7 mouse cellular contexts compared by ENCODE assay signal in the genomic region with DNA sequence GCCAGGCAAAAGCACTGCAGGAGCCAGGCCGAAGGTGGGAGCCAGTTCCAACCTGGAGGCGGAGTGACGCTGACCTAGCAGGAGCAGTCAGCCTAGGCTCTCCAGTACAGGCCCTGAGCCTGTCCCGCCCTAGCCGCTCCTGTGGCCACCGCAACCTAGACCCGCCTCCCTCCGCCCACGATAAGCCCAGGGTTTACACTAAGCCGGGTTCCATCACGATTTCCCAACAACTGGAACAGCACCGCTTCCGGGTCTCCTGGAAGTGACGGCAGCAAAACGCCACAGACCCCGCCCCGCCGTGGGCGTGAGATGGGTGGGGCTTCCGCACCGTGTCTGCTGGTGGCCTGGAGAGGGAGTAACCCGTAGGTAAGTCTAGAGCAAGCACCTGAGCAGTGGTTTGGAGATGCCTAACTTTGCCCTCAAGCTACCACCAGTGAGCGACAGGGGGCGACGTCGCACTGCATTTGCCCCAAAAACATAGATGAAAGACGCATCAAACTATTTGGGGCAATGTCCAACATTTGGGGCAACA. TPM values are rescaled to one million over a fixed set of nuclear protein-coding genes. Genes with fewer than 3 reads are reported as not detected.
DNase-seq lines count a peak whose midpoint lies in the region; ATAC-seq lines count a peak whose summit lies in the region.

No protein-coding gene starts in this region.

- H3K4me3 ChIP-seq in intestine, embryonic 15.5 days (replicated peaks), result peak overlapping the region; percentile 73
- peak overlapping the region; percentile 92 for H3K4me3 ChIP-seq in midbrain, embryonic 10.5 days

- ATAC-seq in intestine, embryonic 15.5 days, result peak; percentile 92

- no peaks in the 10 kb centered on the region for H3K9me3 ChIP-seq in intestine, embryonic 15.5 days
- H3K9me3 ChIP-seq in midbrain, embryonic 10.5 days (replicated peaks), result no peaks in the 10 kb centered on the region

- peak overlapping the region; percentile 77 for H3K9ac ChIP-seq in intestine, embryonic 15.5 days

- peak overlapping the region; percentile 66 for H3K27ac ChIP-seq in intestine, embryonic 15.5 days
- H3K27ac ChIP-seq in midbrain, embryonic 10.5 days (replicated peaks), result peak overlapping the region; percentile 81

- intact Hi-C loops in gastrocnemius, postnatal 36 days (cut with DNase I), result loop anchor here (5.0 kb wide), 2 partner anchors 56 to 159 kb away; partner anchors contain the start of gene Snd1
- intact Hi-C loops in left cerebral cortex, postnatal 25 days (cut with DNase I), result loop anchor here (5.0 to 10.0 kb wide), 2 partner anchors 411 to 603 kb away; partner anchors contain the start of gene Lrrc4

- H3K4me1 ChIP-seq in intestine, embryonic 15.5 days (replicated peaks), result peaks cover 31% of the 10 kb centered on the region
- H3K4me1 ChIP-seq in midbrain, embryonic 10.5 days, result peaks cover 50% of the 10 kb centered on the region

- peaks cover 19% of the 10 kb centered on the region for H3K36me3 ChIP-seq in intestine, embryonic 15.5 days
- peaks cover 48% of the 10 kb centered on the region for H3K36me3 ChIP-seq in midbrain, embryonic 10.5 days

- DNase-seq in adrenal gland, adult 2 months, result peak; percentile 98
- DNase-seq in embryo, embryonic 11.5 days (ENCODE audit: low read depth, low spot score), result peak; percentile 83
- peak; percentile 95 for DNase-seq in gastrocnemius, postnatal 36 days
- DNase-seq in left cerebral cortex, postnatal 25 days (ENCODE audit: low spot score in 2 of 2), result peak; percentile 91 to 96
- DNase-seq in midbrain, embryonic 10.5 days (ENCODE audit: low spot score), result peak; percentile 89
- peak; percentile 88 for DNase-seq in right cerebral cortex, postnatal 4 days

- no peaks in the 10 kb centered on the region for H3K27me3 ChIP-seq in intestine, embryonic 15.5 days (replicated peaks)
- H3K27me3 ChIP-seq in midbrain, embryonic 10.5 days (ENCODE audit: low read depth, poor library complexity, severe bottlenecking), result no peaks in the 10 kb centered on the region

- peak overlapping the region; percentile 87 for H3K4me2 ChIP-seq in intestine, embryonic 15.5 days (replicated peaks)

- under 1% methylated on average over 27 of the region's 27 CpGs for whole genome bisulfite sequencing in intestine, embryonic 15.5 days
- WGBS in midbrain, embryonic 10.5 days, result under 1% methylated on average over 27 of the region's 27 CpGs

RNA-seq across cellular contexts. Expression of gene Arf5, which starts 1.8 kb away (rescaled TPM):
- total RNA-seq in adrenal gland, adult 2 months (2021), result 100 to 1,000 TPM; 155 to 158 TPM
- polyA plus RNA-seq in adrenal gland, adult 2 months (2012; rRNA removed), result 484 and 569 TPM in 2 replicates
- total RNA-seq in gastrocnemius, postnatal 36 days (2021), result 10 to 100 TPM; 74.6 to 77.3 TPM
- 267 and 282 TPM in 2 replicates for polyA plus RNA-seq in intestine, embryonic 15.5 days (2015; fragmentation: Nextera tagmentation; extraction: Ambion mirVana)
- 100 to 1,000 TPM; 295 to 301 TPM for total RNA-seq in left cerebral cortex, postnatal 25 days (2021)
- polyA plus RNA-seq in midbrain, embryonic 10.5 days (2016; fragmentation: Nextera tagmentation; extraction: Ambion mirVana), result 299 and 324 TPM in 2 replicates

RNA-seq across cellular contexts. Expression of gene Fscn3, which starts 6.1 kb away (rescaled TPM):
- not detected for total RNA-seq in adrenal gland, adult 2 months (2021)
- not detected in 2 replicates for polyA plus RNA-seq in adrenal gland, adult 2 months (2012; rRNA removed)
- not detected for total RNA-seq in gastrocnemius, postnatal 36 days (2021)
- not detected in 2 replicates for polyA plus RNA-seq in intestine, embryonic 15.5 days (2015; fragmentation: Nextera tagmentation; extraction: Ambion mirVana)
- not detected for total RNA-seq in left cerebral cortex, postnatal 25 days (2021)
- 0.06 TPM in 1 of 2 replicates, not detected in the other for polyA plus RNA-seq in midbrain, embryonic 10.5 days (2016; fragmentation: Nextera tagmentation; extraction: Ambion mirVana)

RNA-seq across cellular contexts. Expression of gene Gcc1, which starts 6.7 kb away (rescaled TPM):
- total RNA-seq in adrenal gland, adult 2 months (2021), result 10 to 100 TPM; 15.3 to 16.0 TPM
- polyA plus RNA-seq in adrenal gland, adult 2 months (2012; rRNA removed), result 5.7 TPM in 2 replicates
- 1 to 10 TPM; 4.8 to 5.9 TPM for total RNA-seq in gastrocnemius, postnatal 36 days (2021)
- 8.5 and 8.7 TPM in 2 replicates for polyA plus RNA-seq in intestine, embryonic 15.5 days (2015; fragmentation: Nextera tagmentation; extraction: Ambion mirVana)
- 10 to 100 TPM; 17.6 to 19.6 TPM for total RNA-seq in left cerebral cortex, postnatal 25 days (2021)
- 11.3 and 11.4 TPM in 2 replicates for polyA plus RNA-seq in midbrain, embryonic 10.5 days (2016; fragmentation: Nextera tagmentation; extraction: Ambion mirVana)

RNA-seq across cellular contexts. Expression of gene Zfp800, which starts 23.7 kb away (rescaled TPM):
- total RNA-seq in adrenal gland, adult 2 months (2021), result 10 to 100 TPM; 18.8 to 40.5 TPM
- polyA plus RNA-seq in adrenal gland, adult 2 months (2012; rRNA removed), result 5.2 and 8.3 TPM in 2 replicates
- 1 to 10 TPM; 5.7 to 5.9 TPM for total RNA-seq in gastrocnemius, postnatal 36 days (2021)
- 25.9 and 28.2 TPM in 2 replicates for polyA plus RNA-seq in intestine, embryonic 15.5 days (2015; fragmentation: Nextera tagmentation; extraction: Ambion mirVana)
- total RNA-seq in left cerebral cortex, postnatal 25 days (2021), result 10 to 100 TPM; 21.0 to 22.6 TPM
- 25.6 and 27.8 TPM in 2 replicates for polyA plus RNA-seq in midbrain, embryonic 10.5 days (2016; fragmentation: Nextera tagmentation; extraction: Ambion mirVana)

RNA-seq across cellular contexts. Expression of gene Pax4, which starts 27.6 kb away (rescaled TPM):
- not detected for total RNA-seq in adrenal gland, adult 2 months (2021)
- polyA plus RNA-seq in adrenal gland, adult 2 months (2012; rRNA removed), result not detected in 2 replicates
- total RNA-seq in gastrocnemius, postnatal 36 days (2021), result not detected
- 2.2 and 2.9 TPM in 2 replicates for polyA plus RNA-seq in intestine, embryonic 15.5 days (2015; fragmentation: Nextera tagmentation; extraction: Ambion mirVana)
- not detected for total RNA-seq in left cerebral cortex, postnatal 25 days (2021)
- polyA plus RNA-seq in midbrain, embryonic 10.5 days (2016; fragmentation: Nextera tagmentation; extraction: Ambion mirVana), result 0.21 TPM in 1 of 2 replicates, not detected in the other

Comparison
In these comparisons a context has a peak if more than half of its experiments do, and no peak if none do; other contexts are left out.
1. Peak in every context shown above with its lines: DNase-seq, ATAC-seq, H3K4me3 ChIP-seq and H3K27ac ChIP-seq.